In genomic region chr17:27856265-27856797, GRCm38 (mm10) we compare ENCODE assay signal across 8 mouse cellular contexts. TPM values are rescaled to one million over a fixed set of nuclear protein-coding genes. Genes with fewer than 3 reads are reported as not detected.
A peak's percentile ranks its signal among the peaks of the same experiment; 100 is the strongest.
DNase-seq lines count a peak whose midpoint lies in the region; ATAC-seq and TF ChIP-seq lines count a peak whose summit lies in the region.

Gene Uhrf1bp1, plus strand, starts transcription at chr17:27856441.

- H3K27ac ChIP-seq in cortical plate, adult 2 months (ENCODE audit: insufficient read depth, low read length): 0 out of 2 replicates have a peak within 1 kb of the TSS, but pooled peaks have one; percentile 30

- peak; percentile 48; the same call in 1 of the 2 replicates for TF ChIP-seq POLR2A in cortical plate, adult 2 months (IDR thresholded peaks at IDR 0.05; ENCODE audit: extremely low read depth, insufficient read depth, low read length)

- H3K4me1 ChIP-seq in cortical plate, adult 2 months (ENCODE audit: control insufficient read depth, insufficient read depth, low read length): peaks cover 5% of the 10 kb centered on the region; the same call in 1 of the 2 replicates

- peak; percentile 87 for ATAC-seq in megakaryocyte, adult 5-6 weeks (ENCODE audit: poor library complexity, severe bottlenecking)

- peak; percentile 87 for DNase-seq in adipocyte (ENCODE audit: low spot score)
- DNase-seq in gastrocnemius, postnatal 10 days: peak; percentile 85
- DNase-seq in induced T-regulatory cell, adult 2 months (ENCODE audit: low read depth): peak; percentile 91
- DNase-seq in left cerebral cortex, adult 8-10 months (ENCODE audit: low spot score in 2 of 2): peak; percentile 45 to 60
- peak; percentile 74 to 79 for DNase-seq in right cerebral cortex, adult 2 months (ENCODE audit: low spot score in 2 of 2)
- peak; percentile 26 for DNase-seq in urinary bladder, postnatal 10 days (ENCODE audit: low spot score)

- peak within 1 kb of the TSS; percentile 71 for H3K4me3 ChIP-seq in cortical plate, adult 2 months (ENCODE audit: insufficient read depth, low read length)

- no peak for TF ChIP-seq CTCF in cortical plate, adult 2 months (IDR thresholded peaks at IDR 0.05; ENCODE audit: extremely low read depth, insufficient read depth, low read length)

RNA-seq across cellular contexts. Expression of gene Uhrf1bp1, which starts in this region (rescaled TPM):
- polyA plus RNA-seq in cortical plate, adult 2 months (2012; rRNA removed): 9.1 and 10.6 TPM in 2 replicates
- 10 to 100 TPM; 15.0 to 20.4 TPM for total RNA-seq in gastrocnemius, postnatal 10 days (2021)
- total RNA-seq in left cerebral cortex, adult 8-10 months (2022): 10 to 100 TPM; 18.9 to 23.6 (median 21.8) TPM
- 2.6 and 3.5 TPM in 2 replicates for total RNA-seq in megakaryocyte, adult 5-6 weeks (2015)
- 3.0 and 3.1 TPM in 2 replicates for total RNA-seq in megakaryocyte, adult 5-6 weeks (2017)

Comparison
In these comparisons a context has a peak if more than half of its experiments do, and no peak if none do; other contexts are left out.
1. Peak in every context shown above with its lines: DNase-seq, ATAC-seq, H3K4me3 ChIP-seq and H3K27ac ChIP-seq.
2. DNase-seq: peak in every context shown above with its lines; median percentile 91 in induced T-regulatory cell, adult 2 months; 87 in adipocyte; 85 in gastrocnemius, postnatal 10 days; 76 in right cerebral cortex, adult 2 months; 52 in left cerebral cortex, adult 8-10 months; 26 in urinary bladder, postnatal 10 days.